In genomic region chr14:79160486-79160885, GRCm38 (mm10) we compare ENCODE assay signal across 9 mouse cellular contexts.
"Had no signal": no experiment of that assay in that cellular context is flagged by ENCODE, and none has a peak within 500 bp of the region (broad histone marks: within the 10 kb centered on the region; RNA-seq: fewer than 3 reads in every experiment).

No protein-coding gene starts in this region.

- H3K27ac ChIP-seq: limb, embryonic 10.5 days; liver, embryonic 15.5 days; lung, embryonic 15.5 days; midbrain, embryonic 15.5 days; neural tube, embryonic 12.5 days; stomach, postnatal 0 days had no signal

- DNase-seq: kidney, adult 18-20 months; kidney, postnatal 25 days; thymus, postnatal 4 days had no signal

- H3K36me3 ChIP-seq: limb, embryonic 10.5 days; liver, embryonic 15.5 days; lung, embryonic 15.5 days; midbrain, embryonic 15.5 days had no signal

- H3K4me3 ChIP-seq: limb, embryonic 10.5 days; liver, embryonic 15.5 days; lung, embryonic 15.5 days; midbrain, embryonic 15.5 days; neural tube, embryonic 12.5 days had no signal

- H3K4me1 ChIP-seq: liver, embryonic 15.5 days; midbrain, embryonic 15.5 days; neural tube, embryonic 12.5 days had no signal

- H3K27me3 ChIP-seq: liver, embryonic 15.5 days; lung, embryonic 15.5 days; midbrain, embryonic 15.5 days; neural tube, embryonic 12.5 days had no signal
